Mouse (Mus musculus): ENCODE results near the gene Abhd2. TPM values are rescaled to one million over a fixed set of nuclear protein-coding genes. Genes with fewer than 3 reads are reported as not detected.

Gene Abhd2
- polyA plus RNA-seq, 1 experiment from 2014 or later = 13.7 TPM

GRCm38 (mm10) chr7:79347108-79347813, 74.3 kb downstream of the Abhd2 start:
- Histone ChIP-seq H3K27ac (replicated peaks) (no peak overlapping the region), H3K9ac (replicated peaks) (no peak overlapping the region), H3K4me3 (no peak overlapping the region), H3K4me2 (replicated peaks) (no peak overlapping the region), H3K9me3 (no peaks in the 10 kb centered on the region), H3K27me3 (no peaks in the 10 kb centered on the region), H3K4me1 (no peaks in the 10 kb centered on the region), H3K36me3 (peaks cover 45% of the 10 kb centered on the region)
- whole genome bisulfite sequencing = 75% methylated on average over 13 of the region's 13 CpGs
- no peak for ATAC-seq (ENCODE audit: low FRiP score, low read depth)

GRCm38 (mm10) chr7:79348816-79349215, 75.8 kb downstream of the Abhd2 start:
- Histone ChIP-seq H3K36me3 (peaks cover 42% of the 10 kb centered on the region), H3K4me3 (no peak overlapping the region), H3K9ac (replicated peaks) (no peak overlapping the region), H3K4me1 (no peaks in the 10 kb centered on the region), H3K27me3 (no peaks in the 10 kb centered on the region), H3K4me2 (replicated peaks) (no peak overlapping the region), H3K27ac (replicated peaks) (no peak overlapping the region), H3K9me3 (no peaks in the 10 kb centered on the region)
- no peak for ATAC-seq (ENCODE audit: low FRiP score, low read depth)
- 86% methylated on average over 8 of the region's 8 CpGs for WGBS

GRCm38 (mm10) chr7:79349738-79350386, 76.9 kb downstream of the Abhd2 start:
- H3K27ac ChIP-seq (replicated peaks) = no peak overlapping the region

GRCm38 (mm10) chr7:79358350-79359182, 85.6 kb downstream of the Abhd2 start:
- no peak overlapping the region for H3K9ac ChIP-seq (replicated peaks)
- H3K9me3 ChIP-seq = no peaks in the 10 kb centered on the region
- 79% methylated on average over 15 of the region's 15 CpGs for WGBS
- no peak overlapping the region for H3K4me3 ChIP-seq
- H3K27ac ChIP-seq (replicated peaks) = no peak overlapping the region
- H3K36me3 ChIP-seq = peaks cover 74% of the 10 kb centered on the region
- H3K27me3 ChIP-seq = no peaks in the 10 kb centered on the region
- no peak overlapping the region for H3K4me2 ChIP-seq (replicated peaks)
- peaks cover 10% of the 10 kb centered on the region for H3K4me1 ChIP-seq
- no peak for ATAC-seq (ENCODE audit: low FRiP score, low read depth)

More at GRCm38 (mm10) chr7:79349738-79350386, 76.9 kb downstream of the Abhd2 start:
- Histone ChIP-seq H3K4me3 (no peak overlapping the region), H3K9ac (replicated peaks) (no peak overlapping the region), H3K9me3 (no peaks in the 10 kb centered on the region), H3K36me3 (peaks cover 50% of the 10 kb centered on the region), H3K4me1 (no peaks in the 10 kb centered on the region), H3K27me3 (no peaks in the 10 kb centered on the region), H3K4me2 (replicated peaks) (no peak overlapping the region)
- WGBS = 31% methylated on average over 12 of the region's 12 CpGs
- peak; percentile 31; the same call in 1 of the 2 replicates for ATAC-seq (ENCODE audit: low FRiP score, low read depth)

- H3K9me3 ChIP-seq = no peaks in the 10 kb centered on the region
- no peaks in the 10 kb centered on the region for H3K27me3 ChIP-seq
- H3K9ac ChIP-seq (replicated peaks) = no peak overlapping the region
- peaks cover 10% of the 10 kb centered on the region for H3K4me1 ChIP-seq
- no peak for ATAC-seq (ENCODE audit: low FRiP score, low read depth)
- no peak overlapping the region for H3K4me2 ChIP-seq (replicated peaks)
- no peak overlapping the region for H3K27ac ChIP-seq (replicated peaks)
- WGBS = 89% methylated on average over 3 of the region's 3 CpGs
- H3K36me3 ChIP-seq = peaks cover 71% of the 10 kb centered on the region
- no peak overlapping the region for H3K4me3 ChIP-seq
Observed at GRCm38 (mm10) chr7:79359183-79359435, 86.1 kb downstream of the Abhd2 start.

- Histone ChIP-seq H3K4me3 (no peak overlapping the region), H3K4me1 (peaks cover 10% of the 10 kb centered on the region), H3K36me3 (peaks cover 66% of the 10 kb centered on the region), H3K9me3 (no peaks in the 10 kb centered on the region), H3K27ac (replicated peaks) (no peak overlapping the region), H3K4me2 (replicated peaks) (no peak overlapping the region), H3K27me3 (no peaks in the 10 kb centered on the region), H3K9ac (replicated peaks) (no peak overlapping the region)
- 81% methylated on average over 11 of the region's 11 CpGs for WGBS
- no peak for ATAC-seq (ENCODE audit: low FRiP score, low read depth)
Observed at GRCm38 (mm10) chr7:79360056-79360455, 87.1 kb downstream of the Abhd2 start.

- Histone ChIP-seq H3K27me3 (no peaks in the 10 kb centered on the region), H3K9me3 (no peaks in the 10 kb centered on the region), H3K36me3 (peaks cover 55% of the 10 kb centered on the region), H3K4me2 (replicated peaks) (no peak overlapping the region), H3K27ac (replicated peaks) (0 out of 2 replicates have a peak overlapping the region, but pooled peaks have one; percentile 11), H3K4me1 (peaks cover 10% of the 10 kb centered on the region), H3K9ac (replicated peaks) (no peak overlapping the region), H3K4me3 (no peak overlapping the region)
- ATAC-seq (ENCODE audit: low FRiP score, low read depth) = peak; percentile 75
- WGBS = 68% methylated on average over 8 of the region's 8 CpGs
Observed at GRCm38 (mm10) chr7:79362208-79362607, 89.2 kb downstream of the Abhd2 start.

GRCm38 (mm10) chr7:79362830-79363229, 89.8 kb downstream of the Abhd2 start:
- Histone ChIP-seq H3K4me1 (peaks cover 10% of the 10 kb centered on the region), H3K27me3 (no peaks in the 10 kb centered on the region), H3K27ac (replicated peaks) (0 out of 2 replicates have a peak overlapping the region, but pooled peaks have one; percentile 11), H3K4me3 (no peak overlapping the region), H3K36me3 (peaks cover 51% of the 10 kb centered on the region), H3K9me3 (no peaks in the 10 kb centered on the region), H3K9ac (replicated peaks) (no peak overlapping the region), H3K4me2 (replicated peaks) (no peak overlapping the region)
- ATAC-seq (ENCODE audit: low FRiP score, low read depth) = no peak
- 93% methylated on average over 7 of the region's 7 CpGs for WGBS

- 0 out of 2 replicates have a peak overlapping the region, but pooled peaks have one; percentile 11 for H3K27ac ChIP-seq (replicated peaks)
- 82% methylated on average over 8 of the region's 8 CpGs for WGBS
Observed at GRCm38 (mm10) chr7:79363370-79364043, 90.5 kb downstream of the Abhd2 start.

GRCm38 (mm10) chr7:79368664-79369063, 95.7 kb downstream of the Abhd2 start:
- Histone ChIP-seq H3K4me2 (replicated peaks) (no peak overlapping the region), H3K36me3 (peaks cover 12% of the 10 kb centered on the region), H3K9me3 (no peaks in the 10 kb centered on the region), H3K4me1 (no peaks in the 10 kb centered on the region), H3K27me3 (no peaks in the 10 kb centered on the region), H3K27ac (replicated peaks) (no peak overlapping the region), H3K4me3 (no peak overlapping the region), H3K9ac (replicated peaks) (no peak overlapping the region)
- WGBS = 84% methylated on average over 5 of the region's 5 CpGs
- no peak for ATAC-seq (ENCODE audit: low FRiP score, low read depth)

More at GRCm38 (mm10) chr7:79363370-79364043, 90.5 kb downstream of the Abhd2 start:
- no peak overlapping the region for H3K9ac ChIP-seq (replicated peaks)
- H3K36me3 ChIP-seq = peaks cover 44% of the 10 kb centered on the region
- H3K27me3 ChIP-seq = no peaks in the 10 kb centered on the region
- no peak for ATAC-seq (ENCODE audit: low FRiP score, low read depth)
- no peaks in the 10 kb centered on the region for H3K9me3 ChIP-seq
- H3K4me1 ChIP-seq = peaks cover 10% of the 10 kb centered on the region
- no peak overlapping the region for H3K4me2 ChIP-seq (replicated peaks)
- no peak overlapping the region for H3K4me3 ChIP-seq

- H3K27me3 ChIP-seq = no peaks in the 10 kb centered on the region
- no peaks in the 10 kb centered on the region for H3K4me1 ChIP-seq
- no peak overlapping the region for H3K4me3 ChIP-seq
- H3K36me3 ChIP-seq = peaks cover 8% of the 10 kb centered on the region
- H3K9me3 ChIP-seq = no peaks in the 10 kb centered on the region
- no peak overlapping the region for H3K4me2 ChIP-seq (replicated peaks)
- H3K9ac ChIP-seq (replicated peaks) = no peak overlapping the region
- no peak overlapping the region for H3K27ac ChIP-seq (replicated peaks)
- ATAC-seq (ENCODE audit: low FRiP score, low read depth) = no peak
- WGBS = 43% methylated on average over 4 of the region's 4 CpGs
Observed at GRCm38 (mm10) chr7:79369416-79369815, 96.4 kb downstream of the Abhd2 start.
